Mouse (Mus musculus) frontal cortex, postnatal 14 days (tissue): ENCODE results near the gene Fgl2.

Source experiments
- DNase-seq, 2 experiments: peaks; one replicate each; pipeline ENCODE4 v3.0.0; 2022; ENCODE audit warnings: low spot score in 2 of 2

Fgl2 gene

DNA sequence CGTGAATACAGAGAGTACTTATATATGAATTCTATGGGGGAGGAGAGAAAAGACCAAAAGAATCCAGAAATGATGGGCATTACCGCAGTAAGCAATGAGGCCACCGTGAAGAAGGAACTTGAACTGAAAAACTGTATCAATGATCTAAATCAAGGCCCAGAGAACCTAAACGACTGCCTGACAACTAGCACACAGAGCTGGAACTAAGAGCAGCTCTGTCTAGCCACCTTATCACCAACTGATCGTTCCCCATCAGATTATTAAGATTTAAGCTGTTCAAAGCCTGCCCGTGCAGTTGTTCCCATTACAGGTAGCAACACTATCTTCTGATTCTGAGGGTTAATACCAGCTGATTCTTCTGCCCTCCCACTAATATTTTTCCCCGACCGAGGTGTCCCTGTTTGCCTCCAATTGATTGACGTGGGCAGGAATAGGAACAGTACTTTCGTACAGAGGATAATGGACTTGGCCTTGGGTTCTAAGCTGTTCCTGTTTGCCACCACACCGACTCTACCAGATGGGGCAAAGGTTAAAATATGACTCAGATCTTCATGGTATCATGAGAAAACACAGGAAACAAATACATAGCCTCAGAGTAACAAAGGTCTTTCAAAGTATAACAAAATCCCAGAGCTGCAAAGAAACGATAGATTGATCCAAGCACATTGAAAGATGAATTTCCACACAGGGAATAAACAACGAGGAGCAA, 12.0 kb downstream of the Fgl2 start:
- DNase-seq, result no peak

DNA sequence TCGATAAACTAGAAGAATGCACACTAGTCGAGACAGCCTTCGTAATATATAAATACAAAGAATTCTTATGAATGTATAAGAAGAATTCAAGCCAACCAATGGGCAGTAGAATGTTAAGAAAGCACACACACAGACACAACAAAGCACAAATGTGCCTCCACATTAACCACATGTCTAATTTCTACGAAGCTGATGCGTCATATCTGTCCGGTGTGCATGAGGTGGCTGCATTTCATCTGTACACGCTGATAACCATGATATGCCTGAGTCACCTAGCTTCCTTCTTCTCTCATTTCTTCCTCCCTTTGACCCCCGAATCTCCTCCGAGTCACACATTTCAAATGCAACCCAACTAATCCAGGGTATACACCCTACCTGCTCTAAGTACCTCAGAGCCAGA, 12.5 kb downstream of the Fgl2 start:
- DNase-seq, result no peak

DNA sequence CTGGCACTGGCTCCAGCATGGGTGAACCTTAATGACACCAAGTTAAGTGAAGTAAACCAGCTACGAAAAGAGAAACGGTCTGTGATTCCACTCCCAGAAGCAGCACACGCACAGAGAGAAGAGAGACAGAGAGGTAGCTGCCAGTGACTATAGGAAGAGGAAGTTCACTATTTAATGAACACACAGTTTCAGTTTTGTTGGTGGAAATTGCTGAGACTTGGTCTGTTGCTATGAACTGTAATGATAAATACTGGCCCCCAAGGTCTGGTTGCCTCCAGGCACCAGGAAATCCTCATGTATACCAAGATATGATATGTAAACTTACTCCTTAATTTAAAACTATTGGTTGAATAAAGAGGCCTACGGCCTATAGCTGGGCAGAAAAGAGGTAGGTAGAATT, 14.0 kb downstream of the Fgl2 start:
- no peak for DNase-seq

DNA sequence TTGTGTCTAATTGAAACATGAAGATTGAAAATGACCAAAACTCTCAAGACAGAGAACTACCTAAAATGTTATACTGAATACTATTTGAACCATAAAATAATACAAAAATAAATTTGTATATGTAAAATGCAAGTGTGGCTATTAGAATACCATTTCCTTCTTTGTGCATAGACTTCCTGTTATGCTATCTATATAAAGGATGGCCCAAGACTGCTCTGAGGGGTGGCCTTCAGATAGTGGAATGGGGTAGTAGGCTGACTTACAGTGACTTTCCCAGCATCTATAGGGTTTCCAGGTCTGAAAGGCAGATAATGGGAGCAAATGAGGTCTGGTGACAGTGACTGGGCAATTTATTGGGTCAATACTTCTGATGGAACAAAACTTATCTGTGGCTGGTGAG, 14.9 kb downstream of the Fgl2 start:
- DNase-seq, result no peak

DNA sequence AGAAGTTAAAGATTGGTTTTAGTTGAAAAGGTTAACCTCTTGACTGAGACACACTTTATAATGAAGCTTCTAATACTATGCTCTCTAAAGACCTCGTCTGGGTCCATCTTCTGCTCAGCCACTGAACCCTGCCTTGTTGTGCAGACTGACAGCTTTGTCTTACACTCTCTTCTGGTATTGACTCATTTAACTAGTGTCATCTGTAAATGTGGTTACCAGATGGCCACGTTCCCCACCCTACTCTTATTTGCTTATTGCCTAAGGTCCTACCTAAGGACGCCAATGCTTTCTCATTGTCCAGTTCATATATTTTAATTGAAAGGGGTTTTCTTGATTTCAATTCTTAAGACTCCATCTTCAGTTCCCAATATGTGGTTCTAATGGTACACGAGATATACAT, 16.4 kb downstream of the Fgl2 start:
- no peak for DNase-seq

- DNase-seq, result no peak
Observed at GRCm38 (mm10) chr5:21391616-21392384, 19.4 kb downstream of the Fgl2 start.

GRCm38 (mm10) chr5:21394562-21394961, 22.1 kb downstream of the Fgl2 start:
- DNase-seq, result no peak

DNA sequence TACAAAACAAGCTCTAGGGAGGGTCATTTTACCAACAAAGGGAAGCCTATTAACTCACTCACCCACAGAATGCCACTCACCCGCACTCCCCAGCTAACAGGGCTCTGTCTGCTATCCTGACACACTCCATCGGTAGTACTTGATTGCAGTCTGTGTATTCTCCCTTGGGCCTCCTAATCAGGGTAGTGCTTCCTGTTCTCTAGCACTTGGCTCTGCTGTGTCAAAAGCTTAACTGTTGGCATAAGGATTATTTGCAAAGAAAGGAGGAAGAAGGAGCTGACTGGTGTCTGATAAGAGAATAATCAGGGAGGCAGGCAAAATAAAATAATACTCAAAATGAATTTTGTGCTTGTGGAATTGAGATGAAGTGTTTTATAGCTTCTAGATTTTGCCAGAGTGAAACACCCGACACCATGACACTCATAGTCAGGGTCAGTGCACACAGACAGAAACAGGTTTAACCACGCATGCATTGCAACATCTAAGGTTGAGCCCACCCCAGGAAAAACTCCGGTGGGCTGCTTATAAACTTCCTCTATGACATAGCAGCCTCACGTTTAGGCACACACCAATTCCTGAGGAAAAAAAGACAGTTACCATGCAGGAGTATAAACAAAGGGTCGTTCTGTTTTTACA, 22.9 kb downstream of the Fgl2 start:
- no peak for DNase-seq

GRCm38 (mm10) chr5:21411261-21411666, 38.8 kb downstream of the Fgl2 start:
- no peak for DNase-seq

- DNase-seq, result no peak
Observed at GRCm38 (mm10) chr5:21412056-21412455, 39.6 kb downstream of the Fgl2 start.

DNA sequence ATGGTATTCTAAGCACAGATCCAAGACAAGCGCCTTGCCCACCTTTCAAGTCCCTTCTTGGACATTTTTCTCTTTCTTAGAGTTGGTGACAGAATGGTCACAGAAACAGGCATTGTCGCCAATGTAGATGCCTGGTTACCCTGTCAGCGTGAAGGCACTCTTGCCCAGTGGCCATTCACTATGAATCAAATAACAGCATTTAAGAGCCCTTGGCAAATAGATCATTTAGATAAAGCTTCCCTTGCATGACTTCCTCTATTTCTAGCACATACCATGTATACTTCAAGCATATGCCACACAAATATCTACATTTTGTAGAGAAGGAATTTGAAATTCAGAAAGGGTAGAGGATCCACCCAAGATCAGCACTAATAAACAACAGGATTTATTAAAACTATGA, 40.9 kb downstream of the Fgl2 start:
- no peak for DNase-seq

DNA sequence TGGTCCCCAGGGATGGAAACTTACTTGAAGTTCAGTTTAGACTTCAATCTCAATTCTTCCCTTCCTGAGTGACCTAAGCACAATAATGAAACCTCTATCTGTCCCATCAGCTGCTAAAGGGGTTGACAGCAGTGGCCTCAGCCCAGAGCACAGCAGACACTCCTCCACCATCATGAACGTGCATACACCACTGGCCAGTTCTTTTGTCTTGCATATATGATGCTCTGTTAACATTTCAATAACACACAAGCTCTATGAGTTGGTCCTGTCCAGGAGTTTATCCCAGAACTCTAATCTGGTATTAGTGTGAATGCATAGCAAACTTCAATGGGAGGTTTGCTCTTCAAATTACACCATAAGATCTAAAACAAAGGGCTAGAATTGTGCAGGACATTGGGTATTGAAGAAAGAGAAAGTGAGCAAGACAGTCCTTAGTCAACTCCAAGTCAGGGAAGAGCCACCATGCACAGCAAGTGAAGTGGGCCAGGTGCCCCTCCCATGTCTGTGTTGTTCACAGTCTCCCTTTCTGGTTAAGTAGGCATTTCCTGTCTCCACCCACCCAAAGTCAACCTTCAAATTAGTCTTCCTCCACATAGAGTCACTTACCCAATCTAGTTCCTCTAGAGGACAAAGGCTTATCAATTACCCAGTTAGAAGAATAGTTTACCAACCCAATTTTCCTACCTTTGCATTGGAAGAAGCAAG, 41.8 kb downstream of the Fgl2 start:
- no peak for DNase-seq

DNA sequence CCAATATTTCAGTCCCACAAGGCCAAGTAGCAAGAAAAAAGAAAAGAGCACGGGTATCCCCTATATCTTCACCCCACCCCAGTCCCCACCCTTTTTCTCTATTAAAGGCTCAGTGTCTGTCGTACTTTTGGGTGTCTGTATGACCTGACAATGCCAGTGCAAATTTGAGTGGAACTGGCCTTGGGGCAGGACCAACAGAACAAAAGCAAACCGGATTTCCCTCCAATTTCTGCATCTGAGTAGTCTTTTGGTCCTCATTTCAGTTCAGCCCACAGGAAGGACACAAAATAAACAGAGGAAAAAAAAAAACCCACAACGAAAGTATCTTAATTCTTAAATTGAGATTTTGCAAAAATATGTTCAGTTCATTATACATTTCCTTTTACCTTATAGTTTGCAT, 46.2 kb downstream of the Fgl2 start:
- no peak for DNase-seq

- DNase-seq, result no peak
Observed at GRCm38 (mm10) chr5:21420609-21421008, 48.2 kb downstream of the Fgl2 start.

DNA sequence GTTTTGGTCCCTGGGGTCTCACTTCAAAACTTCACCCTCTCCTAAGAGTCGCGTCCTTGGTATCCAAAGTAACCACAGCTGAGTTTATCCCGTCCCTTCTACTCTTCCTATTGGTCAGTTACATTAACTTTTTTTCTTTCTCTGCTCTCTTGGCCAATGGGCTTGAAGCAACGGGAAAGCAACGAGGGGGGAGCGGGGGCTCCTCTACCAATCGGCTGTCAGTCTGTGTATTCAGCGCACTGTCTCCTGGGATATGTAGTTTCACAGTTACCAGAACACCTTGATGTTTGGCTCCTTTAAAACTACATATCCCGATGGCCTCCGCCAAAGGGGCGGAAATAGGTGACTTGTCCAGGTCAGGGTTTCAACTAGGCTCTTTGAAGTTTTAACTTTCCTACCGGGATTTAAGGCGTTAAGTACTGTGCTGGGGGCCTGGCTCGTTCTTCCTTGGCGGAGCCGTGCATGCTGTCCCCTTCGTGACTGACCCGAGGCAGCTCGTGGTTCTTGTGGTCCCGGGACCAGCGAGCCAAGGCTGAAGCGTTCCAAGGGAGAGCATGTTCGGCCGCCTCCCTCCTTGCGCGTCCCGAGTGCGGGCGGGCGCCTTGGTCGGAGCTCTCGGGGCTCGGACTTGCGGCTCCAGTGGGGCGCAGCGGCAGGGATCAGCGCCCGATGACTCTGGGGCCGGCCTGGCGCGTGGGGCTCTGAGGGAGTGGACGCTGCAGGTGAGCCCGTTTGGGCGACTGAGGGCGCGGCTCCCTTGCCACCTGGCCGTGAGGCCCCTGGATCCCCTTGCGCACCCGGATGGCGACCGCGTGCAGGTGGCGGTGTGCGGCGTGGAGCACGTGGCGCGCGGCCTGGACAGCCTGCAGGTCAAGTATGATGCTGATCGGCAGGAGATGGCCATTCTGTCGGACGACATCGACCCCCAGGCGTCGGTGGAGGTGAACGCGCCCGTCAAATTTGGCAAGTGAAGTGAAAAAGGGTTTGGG, 52.5 kb downstream of the Fgl2 start, which contains the start of the genes Ccdc146 and Fam185a:
TSS of gene Ccdc146 (minus strand) at position 64 of the 989 bp plus-strand sequence.
TSS of gene Fam185a (plus strand) at position 345 of the 989 bp plus-strand sequence.
- DNase-seq, result peak; percentile 85 to 93

GRCm38 (mm10) chr5:21426666-21427065, 54.2 kb downstream of the Fgl2 start:
- no peak for DNase-seq
